Mouse (Mus musculus) olfactory bulb, adult 2 months (tissue): ENCODE measurements around the gene Rora.

Source experiments
- CTCF ChIP-seq: fragments of 200-500 bp; IDR thresholded peaks from 2 replicates; pipeline ENCODE4 v1.5.1; 2012; ENCODE audit warnings: low read depth, mild to moderate bottlenecking, low read length, moderate library complexity; ENCODE audit not compliant: insufficient read depth
- POLR2A ChIP-seq: fragments of 200-500 bp; IDR thresholded peaks from 2 replicates; pipeline ENCODE4 v1.6.1; 2012; ENCODE audit warnings: mild to moderate bottlenecking, low read depth, low read length, moderate library complexity; ENCODE audit not compliant: insufficient read depth

GRCm38 (mm10) chr9:69358797-69359196 is 705.2 kb downstream of the Rora start:
- TF ChIP-seq CTCF (no peak), POLR2A (no peak)
